Mouse (Mus musculus) Muller cell, postnatal 12 days (primary cell): ENCODE results near the gene Cct4.

Experiments used
- DNase-seq: peaks from one replicate; pipeline ENCODE4 v3.0.0-alpha.2; 2015; ENCODE audit errors: inconsistent ontology term

The Cct4 gene

GRCm38 (mm10) chr11:22982846-22983245, 7.5 kb upstream of the Cct4 start:
- DNase-seq = no peak

- DNase-seq = no peak
Observed at GRCm38 (mm10) chr11:22985510-22985909, 4.8 kb upstream of the Cct4 start.

- DNase-seq = peak; percentile 42
Observed at GRCm38 (mm10) chr11:22987357-22987756, 3.0 kb upstream of the Cct4 start.

- DNase-seq = no peak
Observed at GRCm38 (mm10) chr11:22989786-22990185, 533 bp upstream of the Cct4 start.

- no peak for DNase-seq
Observed at GRCm38 (mm10) chr11:22991218-22991835, 1.0 kb downstream of the Cct4 start.

GRCm38 (mm10) chr11:22994271-22994670, 4.0 kb downstream of the Cct4 start:
- DNase-seq = no peak

- DNase-seq = no peak
Observed at GRCm38 (mm10) chr11:22995461-22995860, 5.1 kb downstream of the Cct4 start.

- no peak for DNase-seq
Observed at GRCm38 (mm10) chr11:22998308-22998707, 8.0 kb downstream of the Cct4 start.

GRCm38 (mm10) chr11:23005276-23005675, 15.0 kb downstream of the Cct4 start:
- DNase-seq = no peak

GRCm38 (mm10) chr11:23007166-23007480, 16.8 kb downstream of the Cct4 start:
- no peak for DNase-seq

GRCm38 (mm10) chr11:23007481-23008180, 17.3 kb downstream of the Cct4 start, which contains the start of gene Fam161a:
TSS of gene Fam161a (plus strand) at chr11:23007531.
- DNase-seq = peak; percentile 92

GRCm38 (mm10) chr11:23008181-23008823, 18.0 kb downstream of the Cct4 start:
- DNase-seq = peak; percentile 90

GRCm38 (mm10) chr11:23008824-23009200, 18.5 kb downstream of the Cct4 start:
- no peak for DNase-seq

- no peak for DNase-seq
Observed at GRCm38 (mm10) chr11:23013096-23013495, 22.8 kb downstream of the Cct4 start.

GRCm38 (mm10) chr11:23013580-23014294, 23.4 kb downstream of the Cct4 start:
- DNase-seq = no peak

GRCm38 (mm10) chr11:23014996-23015395, 24.7 kb downstream of the Cct4 start:
- no peak for DNase-seq

GRCm38 (mm10) chr11:23017943-23018342, 27.6 kb downstream of the Cct4 start:
- DNase-seq = no peak

GRCm38 (mm10) chr11:23020116-23020770, 29.9 kb downstream of the Cct4 start:
- no peak for DNase-seq

GRCm38 (mm10) chr11:23020841-23021240, 30.5 kb downstream of the Cct4 start:
- DNase-seq = no peak

- no peak for DNase-seq
Observed at GRCm38 (mm10) chr11:23023155-23023554, 32.8 kb downstream of the Cct4 start.

- DNase-seq = no peak
Observed at GRCm38 (mm10) chr11:23024169-23024568, 33.9 kb downstream of the Cct4 start.

GRCm38 (mm10) chr11:23028957-23029356, 38.6 kb downstream of the Cct4 start:
- no peak for DNase-seq
